Mouse (Mus musculus): ENCODE data around the gene Atp6v0d1.
A peak's percentile ranks its signal among the peaks of the same experiment; 100 is the strongest.

The Atp6v0d1 gene

GRCm38 (mm10) chr8:105496439-105497180, 69.2 kb downstream of the Atp6v0d1 start, which contains the start of gene Zdhhc1:
Gene Zdhhc1, minus strand, starts transcription at chr8:105496902.
- DNase-seq = peak; percentile 91

GRCm38 (mm10) chr8:105495350-105496302, 70.2 kb downstream of the Atp6v0d1 start:
- DNase-seq = peak; percentile 22

- DNase-seq = no peak
Observed at GRCm38 (mm10) chr8:105494566-105494965, 71.3 kb downstream of the Atp6v0d1 start.

GRCm38 (mm10) chr8:105493495-105493894, 72.4 kb downstream of the Atp6v0d1 start:
- DNase-seq = no peak

- DNase-seq = no peak
Observed at GRCm38 (mm10) chr8:105489281-105489680, 76.6 kb downstream of the Atp6v0d1 start.

GRCm38 (mm10) chr8:105488082-105488481, 77.8 kb downstream of the Atp6v0d1 start:
- DNase-seq = no peak

GRCm38 (mm10) chr8:105484392-105484791, 81.5 kb downstream of the Atp6v0d1 start:
- peak; percentile 58 for DNase-seq

GRCm38 (mm10) chr8:105484030-105484368, 81.8 kb downstream of the Atp6v0d1 start:
- no peak for DNase-seq

GRCm38 (mm10) chr8:105483212-105484029, 82.4 kb downstream of the Atp6v0d1 start:
- DNase-seq = peak; percentile 71

GRCm38 (mm10) chr8:105482123-105482522, 83.7 kb downstream of the Atp6v0d1 start:
- no peak for DNase-seq

GRCm38 (mm10) chr8:105481453-105481852, 84.4 kb downstream of the Atp6v0d1 start:
- peak; percentile 61 for DNase-seq

- no peak for DNase-seq
Observed at GRCm38 (mm10) chr8:105481013-105481412, 84.8 kb downstream of the Atp6v0d1 start.

GRCm38 (mm10) chr8:105477792-105478191, 88.1 kb downstream of the Atp6v0d1 start:
- DNase-seq = no peak

GRCm38 (mm10) chr8:105476628-105477413, 89.0 kb downstream of the Atp6v0d1 start:
- peak; percentile 76 for DNase-seq

GRCm38 (mm10) chr8:105476161-105476560, 89.7 kb downstream of the Atp6v0d1 start:
- DNase-seq = no peak

GRCm38 (mm10) chr8:105475742-105476141, 90.1 kb downstream of the Atp6v0d1 start:
- DNase-seq = no peak

- DNase-seq = peak; percentile 54
Observed at GRCm38 (mm10) chr8:105475254-105475653, 90.6 kb downstream of the Atp6v0d1 start.

- DNase-seq = no peak
Observed at GRCm38 (mm10) chr8:105474680-105475079, 91.2 kb downstream of the Atp6v0d1 start.

All from retina, postnatal 1 day (tissue).